Mouse (Mus musculus) hindbrain, embryonic 12.5 days (tissue): Measurements from ENCODE around the gene Ints4. TPM values are rescaled to one million over a fixed set of nuclear protein-coding genes. Genes with fewer than 3 reads are reported as not detected.
A peak's percentile ranks its signal among the peaks of the same experiment; 100 is the strongest.
"Not testable (repeated sequence)": the region's sequence is repeated elsewhere in the genome, so short reads cannot be mapped to it uniquely, and the experiment has no call there.

Experiments
- ATAC-seq: fragments of 200-750 bp; cut with Nextera tagmentation; 2 replicates; pipeline ENCODE4 v1.8.0; 2017; ENCODE audit warnings: moderate TSS enrichment; ENCODE audit not compliant: low FRiP score
- H3K27ac ChIP-seq: fragments of 300-500 bp; sonication (generic); 2 replicates; pipeline ENCODE4 v1.5.1; 2016; ENCODE audit warnings: mild to moderate bottlenecking
- H3K27me3 ChIP-seq: fragments of 300-500 bp; sonication (generic); 2 replicates; pipeline ENCODE4 v1.6.1; 2016; ENCODE audit warnings: mild to moderate bottlenecking
- H3K36me3 ChIP-seq: fragments of 300-500 bp; sonication (generic); 2 replicates; pipeline ENCODE4 v1.6.1; 2016; ENCODE audit warnings: mild to moderate bottlenecking
- H3K4me1 ChIP-seq: fragments of 300-500 bp; sonication (generic); 2 replicates; pipeline ENCODE4 v1.6.1; 2016
- H3K4me2 ChIP-seq: fragments of 300-500 bp; sonication (generic); replicated peaks from 2 replicates; pipeline ENCODE4 v1.6.1; 2016; ENCODE audit warnings: mild to moderate bottlenecking
- H3K4me3 ChIP-seq: fragments of 300-500 bp; sonication (generic); 2 replicates; pipeline ENCODE4 v1.5.1; 2016; ENCODE audit warnings: mild to moderate bottlenecking
- H3K9ac ChIP-seq: fragments of 300-500 bp; sonication (generic); 2 replicates; pipeline ENCODE4 v1.6.1; 2016; ENCODE audit warnings: mild to moderate bottlenecking, moderate library complexity
- H3K9me3 ChIP-seq: fragments of 300-500 bp; sonication (generic); replicated peaks from 2 replicates; pipeline ENCODE4 v1.6.1; 2016; ENCODE audit warnings: mild to moderate bottlenecking
- whole genome bisulfite sequencing: fragments of 180-500 bp; shearing (Covaris S2); methylation state at CpG from one replicate; pipeline ENCODE4 v1.1.7; 2016; 5-methylcytosine and 5-hydroxymethylcytosine counted together
- polyA plus RNA-seq: library from polyadenylated mRNA; unstranded; fragments of >200 nt; fragmentation: Nextera tagmentation; extraction: Ambion mirVana; gene quantifications from 2 replicates; pipeline ENCODE4 v1.2.1, GENCODE M21; 2016

Ints4 gene
- polyA plus RNA-seq: 54.2 and 55.3 TPM in 2 replicates

GRCm38 (mm10) chr7:97480821-97481339 is at the start of gene Ints4:
Ints4 (plus strand) TSS chr7:97480956.
- Histone ChIP-seq H3K27ac (peak within 1 kb of the TSS; percentile 73), H3K27me3 (no peaks in the 10 kb centered on the region), H3K9me3 (no peaks in the 10 kb centered on the region), H3K4me3 (peak within 1 kb of the TSS; percentile 64), H3K9ac (peak within 1 kb of the TSS; percentile 68), H3K4me1 (peaks cover 24% of the 10 kb centered on the region), H3K36me3 (peaks cover 12% of the 10 kb centered on the region), H3K4me2 (peak within 1 kb of the TSS; percentile 88)
- under 1% methylated on average over 24 of the region's 24 CpGs for WGBS
- peak; percentile 99 for ATAC-seq

DNA sequence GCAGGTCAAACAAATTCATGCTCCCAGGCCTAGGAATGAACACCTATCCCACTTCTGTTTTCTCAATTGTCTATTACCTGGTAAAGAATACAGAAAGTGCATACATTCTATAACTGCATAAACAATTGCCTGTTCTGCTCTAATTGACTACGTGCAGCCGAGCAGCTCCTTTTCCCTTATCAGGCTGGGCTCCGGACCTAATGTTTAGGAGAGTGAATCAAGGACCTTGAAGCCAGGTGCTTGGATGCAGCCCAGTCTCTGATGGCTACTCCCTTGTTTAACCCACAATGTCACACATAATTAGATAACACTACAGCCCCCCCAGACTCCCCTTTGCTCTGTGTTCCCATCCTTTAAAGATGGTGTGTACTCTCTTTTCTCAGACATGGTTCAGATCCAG is 47.2 kb upstream of the Ints4 start:
- H3K4me2 ChIP-seq, H3K36me3 ChIP-seq, H3K27ac ChIP-seq, ATAC-seq, H3K9me3 ChIP-seq, H3K4me1 ChIP-seq, H3K9ac ChIP-seq, H3K27me3 ChIP-seq, H3K4me3 ChIP-seq: not testable (repeated sequence)
- 82% methylated on average over 3 of the region's 3 CpGs for WGBS

DNA sequence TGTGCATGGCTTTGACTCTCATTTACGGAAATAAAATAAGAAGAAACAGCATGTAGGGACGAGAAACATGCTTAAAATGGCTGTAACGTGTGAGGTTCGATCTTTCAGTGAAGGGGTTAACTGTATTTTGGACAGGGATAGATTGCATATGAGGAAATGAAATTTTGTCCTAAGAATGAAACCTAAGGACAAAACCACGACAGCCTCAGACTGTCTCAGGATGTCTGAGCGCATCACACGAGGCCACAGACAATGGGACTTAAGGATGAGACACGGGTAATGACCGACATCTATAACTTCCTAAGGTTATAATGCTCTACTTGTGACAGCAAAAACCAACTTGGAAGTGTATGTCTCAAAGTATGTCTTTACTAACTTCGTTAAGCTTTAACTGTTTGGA is 46.2 kb upstream of the Ints4 start:
- H3K9me3 ChIP-seq: no peaks in the 10 kb centered on the region
- WGBS: 84% methylated on average over 10 of the region's 10 CpGs
- no peaks in the 10 kb centered on the region for H3K27me3 ChIP-seq
- H3K4me2 ChIP-seq: no peak overlapping the region
- no peak overlapping the region for H3K4me3 ChIP-seq
- peaks cover 8% of the 10 kb centered on the region for H3K4me1 ChIP-seq
- H3K9ac ChIP-seq: no peak overlapping the region
- ATAC-seq: no peak
- no peaks in the 10 kb centered on the region for H3K36me3 ChIP-seq
- H3K27ac ChIP-seq: no peak overlapping the region

- Histone ChIP-seq H3K9me3 (no peaks in the 10 kb centered on the region), H3K4me3 (no peak overlapping the region)
These were observed 41.8 kb upstream of the Ints4 start for GRCm38 (mm10) chr7:97438986-97439385.

DNA sequence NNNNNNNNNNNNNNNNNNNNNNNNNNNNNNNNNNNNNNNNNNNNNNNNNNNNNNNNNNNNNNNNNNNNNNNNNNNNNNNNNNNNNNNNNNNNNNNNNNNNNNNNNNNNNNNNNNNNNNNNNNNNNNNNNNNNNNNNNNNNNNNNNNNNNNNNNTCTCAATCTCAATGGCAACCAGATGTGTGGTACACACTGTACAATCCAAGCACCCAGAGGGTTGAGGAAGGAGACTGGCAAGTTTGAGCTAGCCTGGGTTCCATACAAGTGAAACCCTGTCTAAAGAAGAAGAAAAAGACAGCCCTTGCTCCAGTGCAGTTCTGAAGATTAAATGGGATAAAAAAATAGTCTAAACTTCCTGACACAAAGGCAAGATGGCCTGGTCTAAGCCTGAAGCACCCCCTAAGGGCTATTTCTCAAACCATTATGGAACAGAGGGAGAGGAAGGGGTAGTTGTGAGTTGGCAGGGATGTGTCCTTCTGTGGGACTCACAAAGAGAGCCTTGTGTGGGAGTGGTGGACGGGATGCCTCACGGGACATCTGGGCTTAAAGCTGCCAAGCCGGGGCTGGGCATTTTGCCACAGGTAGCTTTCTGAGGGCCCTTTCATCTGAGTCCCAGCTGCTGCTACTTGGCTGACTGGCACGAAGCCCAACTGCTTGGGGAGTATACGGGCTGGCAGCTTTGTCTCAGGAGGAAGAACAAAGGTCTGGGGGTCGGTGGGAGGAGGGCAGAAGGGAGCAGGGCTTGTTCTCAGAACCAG is 34.4 kb upstream of the Ints4 start:
- WGBS: 17% methylated on average over 6 of the region's 6 CpGs
- Histone ChIP-seq H3K9ac (no peak overlapping the region), H3K36me3 (no peaks in the 10 kb centered on the region), H3K9me3 (0 out of 2 replicates have a peak, but pooled peaks cover 7% of the 10 kb centered on the region), H3K27ac (peak overlapping the region; percentile 90), H3K4me1 (peaks cover 15% of the 10 kb centered on the region), H3K27me3 (no peaks in the 10 kb centered on the region), H3K4me2 (no peak overlapping the region), H3K4me3 (no peak overlapping the region)
- peak; percentile 96 for ATAC-seq

More at GRCm38 (mm10) chr7:97438986-97439385, 41.8 kb upstream of the Ints4 start:
- no peak for ATAC-seq
- Histone ChIP-seq H3K4me2 (no peak overlapping the region), H3K4me1 (no peaks in the 10 kb centered on the region), H3K27ac (no peak overlapping the region), H3K9ac (no peak overlapping the region), H3K36me3 (no peaks in the 10 kb centered on the region), H3K27me3 (no peaks in the 10 kb centered on the region)

- Histone ChIP-seq H3K4me1 (peaks cover 15% of the 10 kb centered on the region), H3K27ac (peak overlapping the region; percentile 90), H3K27me3 (no peaks in the 10 kb centered on the region), H3K36me3 (no peaks in the 10 kb centered on the region), H3K9me3 (0 out of 2 replicates have a peak, but pooled peaks cover 7% of the 10 kb centered on the region), H3K4me2 (no peak overlapping the region), H3K9ac (no peak overlapping the region), H3K4me3 (no peak overlapping the region)
- peak; percentile 82 for ATAC-seq
- 61% methylated on average over 6 of the region's 6 CpGs for WGBS
These were observed 33.7 kb upstream of the Ints4 start for GRCm38 (mm10) chr7:97447050-97447531.

DNA sequence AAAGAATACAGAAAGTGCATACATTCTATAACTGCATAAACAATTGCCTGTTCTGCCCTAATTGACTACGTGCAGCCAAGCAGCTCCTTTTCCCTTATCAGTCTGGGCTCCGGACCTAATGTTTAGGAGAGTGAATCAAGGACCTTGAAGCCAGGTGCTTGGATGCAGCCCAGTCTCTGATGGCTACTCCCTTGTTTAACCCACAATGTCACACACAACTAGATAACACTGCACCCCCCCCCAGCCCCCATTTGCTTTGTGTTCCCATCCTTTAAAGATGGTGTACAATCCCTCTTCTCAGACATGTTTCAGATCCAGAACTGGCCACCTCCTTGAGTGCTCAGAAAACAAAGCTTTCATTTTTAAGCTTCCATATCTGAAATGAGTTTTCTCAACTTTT is 29.7 kb upstream of the Ints4 start, which contains the start of gene Kctd14:
TSS of gene Kctd14 (plus strand) at position 301 of the 400 bp plus-strand sequence.
- H3K4me1 ChIP-seq: peaks cover 23% of the 10 kb centered on the region
- H3K36me3 ChIP-seq, H3K4me3 ChIP-seq, H3K4me2 ChIP-seq, H3K27ac ChIP-seq, H3K9me3 ChIP-seq, H3K27me3 ChIP-seq, ATAC-seq, H3K9ac ChIP-seq: not testable (repeated sequence)
- WGBS: 87% methylated on average over 2 of the region's 2 CpGs

DNA sequence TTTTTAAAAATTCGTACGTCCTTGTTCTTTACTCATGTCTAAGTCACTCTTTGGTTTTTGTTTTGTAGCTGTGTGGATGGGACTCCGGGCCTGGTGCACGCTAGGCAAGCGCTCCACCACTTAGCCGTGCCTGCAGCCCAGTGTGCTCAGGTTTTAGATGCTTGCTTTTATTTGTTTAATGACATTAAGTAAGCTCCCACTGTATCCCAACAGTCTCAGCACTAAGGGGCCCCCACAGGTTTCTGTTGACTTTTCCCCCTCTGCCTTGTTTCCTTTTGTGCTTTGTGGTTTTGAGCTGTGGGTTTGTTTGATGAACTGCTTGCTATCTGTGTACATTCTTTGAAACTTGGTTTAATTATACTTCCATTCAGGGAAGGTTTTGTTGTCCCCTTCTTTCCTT is 28.6 kb upstream of the Ints4 start:
- Histone ChIP-seq H3K36me3 (no peaks in the 10 kb centered on the region), H3K4me3 (no peak overlapping the region), H3K9me3 (0 out of 2 replicates have a peak, but pooled peaks cover 7% of the 10 kb centered on the region), H3K27me3 (peaks cover 5% of the 10 kb centered on the region), H3K4me2 (no peak overlapping the region), H3K27ac (no peak overlapping the region), H3K9ac (no peak overlapping the region), H3K4me1 (peaks cover 16% of the 10 kb centered on the region)
- no peak for ATAC-seq
- WGBS: 75% methylated on average over 6 of the region's 6 CpGs

DNA sequence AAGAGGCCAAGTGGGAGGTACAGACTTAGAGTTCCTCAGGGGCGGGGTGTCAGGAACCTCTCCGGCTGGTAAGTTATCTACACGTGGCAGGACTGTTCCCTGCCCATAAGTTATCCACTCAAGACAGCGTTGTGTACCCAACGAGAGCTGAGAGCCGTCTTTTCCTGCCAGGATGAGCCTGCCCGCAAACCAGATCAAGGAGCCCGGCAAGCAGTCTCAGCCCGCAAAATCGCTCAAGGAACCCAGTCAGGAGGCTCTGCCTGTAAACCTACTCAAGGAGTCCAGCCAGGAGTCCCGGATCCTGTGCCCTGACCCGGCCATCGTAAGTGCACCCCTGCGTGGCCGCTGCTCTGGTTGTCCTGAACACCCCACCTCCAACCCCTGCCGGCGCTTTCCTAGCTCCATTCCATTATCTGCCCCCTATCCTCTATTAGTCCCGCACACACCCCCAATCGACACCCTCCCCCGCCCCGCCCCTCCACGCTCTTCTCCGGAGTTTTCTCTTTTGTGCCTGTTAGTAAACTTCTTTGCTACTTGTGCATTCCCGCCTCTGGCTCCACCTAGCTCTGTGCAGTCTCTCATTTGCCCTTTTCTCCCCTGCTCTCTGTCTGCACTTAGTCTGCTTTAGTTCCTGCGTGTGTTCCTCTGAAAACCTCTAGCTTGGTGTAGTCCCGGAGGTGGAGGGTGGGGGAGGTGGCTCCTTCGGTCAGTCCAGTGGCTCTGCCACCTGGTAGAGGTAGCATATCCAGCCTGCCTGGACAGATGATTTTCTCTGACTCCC is 27.4 kb upstream of the Ints4 start:
- H3K4me3 ChIP-seq: peak overlapping the region; percentile 23
- H3K27me3 ChIP-seq: peaks cover 5% of the 10 kb centered on the region
- no peak overlapping the region for H3K27ac ChIP-seq
- no peak for ATAC-seq
- 10% methylated on average over 27 of the region's 27 CpGs for WGBS
- peak overlapping the region; percentile 44; the same call in 1 of the 2 replicates for H3K9ac ChIP-seq
- peak overlapping the region; percentile 58 for H3K4me2 ChIP-seq
- H3K4me1 ChIP-seq: peaks cover 10% of the 10 kb centered on the region; the same call in 1 of the 2 replicates
- H3K9me3 ChIP-seq: 0 out of 2 replicates have a peak, but pooled peaks cover 7% of the 10 kb centered on the region
- H3K36me3 ChIP-seq: no peaks in the 10 kb centered on the region

DNA sequence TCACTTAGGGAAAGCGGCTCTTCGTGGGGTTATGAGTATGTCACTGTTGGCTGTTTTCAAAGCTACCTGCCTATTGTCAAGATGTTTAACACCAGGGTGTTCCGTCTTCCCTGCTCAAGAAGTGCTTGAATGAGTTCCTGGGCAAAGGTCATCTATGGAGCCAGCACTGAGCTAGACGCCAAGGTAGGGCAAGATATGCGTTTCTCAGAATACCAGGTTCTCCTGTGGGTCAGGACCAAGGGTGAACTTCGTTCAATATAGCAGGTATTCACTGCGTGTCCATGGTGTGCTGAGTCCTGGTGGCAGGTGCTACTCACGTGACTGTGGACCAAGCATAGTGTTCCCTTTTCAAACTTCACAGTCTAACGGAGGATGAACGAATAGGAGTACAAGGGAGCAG is 26.0 kb upstream of the Ints4 start:
- H3K9me3 ChIP-seq: 0 out of 2 replicates have a peak, but pooled peaks cover under 1% of the 10 kb centered on the region
- H3K27me3 ChIP-seq: peaks cover 5% of the 10 kb centered on the region
- H3K9ac ChIP-seq: no peak overlapping the region
- H3K36me3 ChIP-seq: no peaks in the 10 kb centered on the region
- H3K27ac ChIP-seq: no peak overlapping the region
- peaks cover 10% of the 10 kb centered on the region; the same call in 1 of the 2 replicates for H3K4me1 ChIP-seq
- ATAC-seq: no peak
- H3K4me2 ChIP-seq: no peak overlapping the region
- 94% methylated on average over 10 of the region's 10 CpGs for WGBS
- no peak overlapping the region for H3K4me3 ChIP-seq

DNA sequence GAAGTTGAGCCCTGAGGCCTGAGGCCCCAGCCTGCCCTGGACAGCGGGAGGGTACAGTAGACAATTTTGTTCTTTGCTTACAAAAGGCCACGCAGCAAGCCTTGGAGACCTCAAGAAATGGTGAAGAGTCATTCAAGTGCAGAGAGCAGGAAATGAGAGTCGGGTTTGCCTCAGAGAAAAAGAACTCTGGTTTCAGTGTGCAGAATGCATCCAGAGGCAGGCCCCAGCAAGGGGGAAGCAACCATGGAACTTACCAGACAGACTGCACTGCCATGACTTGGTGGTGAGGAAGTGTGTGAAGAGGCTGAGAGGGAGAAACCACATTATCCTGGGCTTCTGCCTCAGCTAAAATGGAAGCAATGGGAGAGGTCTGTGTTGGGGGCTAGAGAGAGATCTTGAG is 25.2 kb upstream of the Ints4 start:
- H3K4me3 ChIP-seq: no peak overlapping the region
- H3K9me3 ChIP-seq: no peaks in the 10 kb centered on the region
- 80% methylated on average over 3 of the region's 3 CpGs for WGBS

GRCm38 (mm10) chr7:97473001-97473400 is 7.8 kb upstream of the Ints4 start:
- WGBS: 83% methylated on average over 5 of the region's 5 CpGs
- no peak for ATAC-seq

More for the DNA sequence above, 25.2 kb upstream of the Ints4 start:
- no peak overlapping the region for H3K9ac ChIP-seq
- no peaks in the 10 kb centered on the region for H3K36me3 ChIP-seq
- peaks cover 10% of the 10 kb centered on the region; the same call in 1 of the 2 replicates for H3K4me1 ChIP-seq
- peaks cover 5% of the 10 kb centered on the region for H3K27me3 ChIP-seq
- no peak overlapping the region for H3K4me2 ChIP-seq
- no peak for ATAC-seq
- no peak overlapping the region for H3K27ac ChIP-seq

More at GRCm38 (mm10) chr7:97473001-97473400, 7.8 kb upstream of the Ints4 start:
- H3K27ac ChIP-seq: no peak overlapping the region
- no peaks in the 10 kb centered on the region for H3K9me3 ChIP-seq
- no peak overlapping the region for H3K4me2 ChIP-seq
- H3K27me3 ChIP-seq: no peaks in the 10 kb centered on the region
- no peak overlapping the region for H3K9ac ChIP-seq
- H3K36me3 ChIP-seq: no peaks in the 10 kb centered on the region
- no peaks in the 10 kb centered on the region for H3K4me1 ChIP-seq
- no peak overlapping the region for H3K4me3 ChIP-seq
